Mouse (Mus musculus) frontal cortex, postnatal 14 days (tissue): ENCODE results near the gene Smc5.
A peak's percentile ranks its signal among the peaks of the same experiment; 100 is the strongest.

Source experiments
- DNase-seq, 2 experiments: peaks; one replicate each; pipeline ENCODE4 v3.0.0; 2022; ENCODE audit warnings: low spot score in 2 of 2

The Smc5 gene

DNA sequence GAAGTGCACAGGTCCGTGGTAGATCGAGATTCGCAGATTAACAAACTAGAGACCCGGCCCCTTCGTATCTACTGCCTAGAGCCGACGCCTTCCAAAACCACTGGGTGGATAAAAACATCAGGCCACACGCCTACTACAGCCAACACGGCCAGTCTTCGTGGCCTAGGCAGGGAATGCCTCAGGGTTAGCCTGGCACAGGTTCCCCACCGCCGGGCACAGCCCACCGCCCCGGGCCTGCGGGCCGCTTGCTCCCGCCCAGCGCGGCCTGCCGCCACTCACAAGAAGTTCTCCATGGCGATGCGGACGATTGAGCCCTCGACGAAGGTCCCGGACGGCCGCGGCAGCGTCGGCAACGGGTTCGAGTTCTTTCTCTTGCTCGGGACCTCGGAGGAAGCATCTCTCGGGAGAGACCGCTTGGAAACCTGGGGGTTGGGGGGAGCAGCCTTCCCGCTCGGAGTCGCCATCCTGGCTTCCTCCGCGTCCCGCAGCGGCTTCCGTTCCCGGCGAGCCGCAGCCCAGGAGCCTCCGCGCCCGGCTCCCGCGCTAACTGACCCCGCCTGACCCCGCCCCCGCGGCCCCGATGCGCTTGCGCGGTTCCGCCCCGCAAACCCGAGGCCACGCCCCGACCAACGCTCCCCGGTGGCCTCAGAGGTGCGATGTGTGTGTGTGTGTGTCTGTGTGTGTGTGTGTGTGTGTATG lies at the start of gene Smc5:
TSS of gene Smc5 (minus strand) at position 543 of the 699 bp plus-strand sequence.
- peak; percentile 69 to 81 for DNase-seq

- DNase-seq = no peak
These were observed 49.4 kb upstream of the Smc5 start for GRCm38 (mm10) chr19:23323107-23323506.

- DNase-seq = no peak
These were observed 44.3 kb upstream of the Smc5 start for GRCm38 (mm10) chr19:23317989-23318358.

DNA sequence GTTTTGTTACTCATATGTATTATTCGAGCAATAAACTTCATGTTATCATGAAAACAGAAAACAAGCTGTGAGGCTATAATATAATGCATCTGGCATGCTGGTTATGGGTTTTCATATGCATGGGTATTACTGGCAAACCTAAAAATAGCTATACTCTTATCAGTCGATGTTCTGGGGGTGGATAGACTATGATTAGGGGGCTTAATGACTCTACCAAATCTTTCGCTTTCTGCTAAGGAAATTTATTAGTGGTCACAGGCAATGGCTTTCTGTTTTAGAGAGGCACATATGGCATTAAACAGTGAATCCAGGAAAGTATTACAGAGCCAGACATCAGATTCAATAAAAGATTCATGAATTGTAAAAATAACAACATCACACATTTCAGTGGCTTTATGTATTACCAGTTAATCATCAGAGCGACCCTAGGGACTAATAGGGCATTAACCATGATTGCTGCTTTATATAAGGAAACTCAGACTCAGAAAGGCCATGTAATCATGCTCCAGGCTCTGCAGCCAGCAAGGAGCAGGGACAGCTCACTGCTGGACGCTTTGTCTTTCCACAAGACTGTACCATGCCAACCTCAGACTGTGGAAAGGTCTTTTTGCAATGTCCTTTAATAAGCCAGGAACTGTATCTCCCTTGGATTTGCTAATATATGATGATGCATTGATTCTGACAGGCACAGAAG lies 43.7 kb upstream of the Smc5 start:
- no peak for DNase-seq

DNA sequence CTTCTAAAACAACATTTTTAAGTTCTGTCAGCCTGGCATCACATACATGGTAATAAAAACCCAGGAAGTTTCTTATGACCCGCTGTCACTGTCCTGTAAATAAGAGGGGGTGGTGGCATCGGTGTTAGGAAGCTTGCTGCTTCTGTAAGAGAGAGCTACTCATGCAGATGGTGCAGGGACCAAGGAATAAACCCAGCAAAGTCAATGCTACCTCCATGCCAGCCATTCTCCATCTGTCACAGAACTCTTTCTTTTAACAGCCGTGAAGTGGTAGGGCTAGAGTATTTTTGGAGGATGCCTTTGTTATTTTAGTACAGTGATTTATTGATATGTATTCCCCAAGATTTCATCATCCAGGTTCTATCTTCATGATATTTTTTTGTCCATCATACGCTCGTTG lies 43.2 kb upstream of the Smc5 start:
- no peak for DNase-seq

DNA sequence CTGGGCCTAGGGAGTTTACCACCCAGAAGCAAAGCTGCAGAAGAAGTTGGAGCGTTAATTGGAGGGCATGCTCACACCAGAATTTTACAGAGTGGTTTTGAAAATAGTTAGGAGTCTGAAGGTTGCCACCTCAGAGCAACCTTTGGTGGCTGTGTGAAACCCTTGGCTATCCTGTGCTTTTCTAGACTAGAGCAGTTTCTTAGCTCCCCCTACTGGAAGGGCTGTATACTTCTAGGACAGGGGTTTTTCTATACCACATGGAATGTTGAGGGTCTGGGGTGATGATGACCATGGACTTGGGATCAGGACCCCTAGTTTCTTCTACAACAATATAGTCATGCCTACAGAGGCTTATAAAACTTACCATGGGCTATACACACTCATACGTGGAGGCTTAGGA lies 36.3 kb upstream of the Smc5 start:
- no peak for DNase-seq

DNA sequence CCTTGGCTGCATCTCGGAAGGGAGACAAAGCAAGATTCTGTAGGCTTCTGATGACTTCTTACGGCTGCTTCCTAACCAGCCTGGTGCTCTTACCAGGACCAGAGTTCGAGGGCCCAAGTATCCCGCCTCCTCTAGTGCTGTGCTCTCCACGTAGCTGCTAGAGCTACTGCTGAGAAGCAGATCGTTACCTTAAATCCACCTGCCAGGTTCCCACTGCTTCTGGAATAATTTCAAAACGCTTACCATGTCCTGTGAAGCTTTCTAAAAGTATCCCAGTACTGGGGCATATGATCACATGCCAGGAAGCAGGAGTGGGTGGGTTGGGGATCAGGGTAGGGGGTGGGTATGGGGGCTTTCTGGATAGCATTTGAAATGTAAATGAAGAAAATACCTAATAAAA lies 33.0 kb upstream of the Smc5 start:
- no peak for DNase-seq

DNA sequence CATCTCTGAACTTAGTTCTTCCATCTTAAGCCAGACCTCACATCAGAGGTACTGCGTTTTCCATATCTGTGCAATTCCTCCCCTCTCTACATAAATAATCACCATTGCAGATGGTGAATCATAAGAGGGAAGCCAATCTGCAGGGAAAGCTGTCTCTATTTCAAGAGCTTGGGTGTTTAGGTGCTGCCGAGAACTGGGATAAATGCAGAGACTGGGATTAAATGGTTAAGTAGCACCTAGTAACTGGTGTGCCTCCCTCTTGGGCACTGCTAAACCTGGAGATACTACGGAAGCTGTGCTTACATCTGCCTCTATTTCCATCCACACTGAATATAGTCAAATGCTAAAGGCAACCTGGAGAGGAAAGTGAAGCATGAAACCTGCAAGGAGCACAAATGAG lies 26.3 kb upstream of the Smc5 start:
- DNase-seq = peak in 1 of 2 experiments; percentile 10

DNA sequence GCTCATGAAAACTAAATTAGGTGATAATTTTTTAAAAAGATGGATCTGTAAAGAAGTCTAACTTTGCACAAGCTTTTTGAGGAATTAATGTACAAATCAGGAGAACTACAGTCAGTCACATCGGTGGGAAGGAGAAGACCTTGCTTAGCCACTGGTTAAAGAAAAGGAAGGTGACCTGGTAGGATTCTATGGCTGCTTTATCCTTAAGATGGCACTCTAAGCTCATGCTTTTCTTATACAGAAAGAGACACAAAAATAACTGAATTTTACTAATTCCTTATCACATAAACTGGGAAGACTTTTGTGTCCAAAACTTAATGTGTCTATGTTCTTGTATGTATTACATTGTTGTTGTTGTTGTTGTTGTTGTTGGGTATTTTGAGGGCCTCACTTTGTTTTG lies 25.2 kb upstream of the Smc5 start:
- DNase-seq = no peak

DNA sequence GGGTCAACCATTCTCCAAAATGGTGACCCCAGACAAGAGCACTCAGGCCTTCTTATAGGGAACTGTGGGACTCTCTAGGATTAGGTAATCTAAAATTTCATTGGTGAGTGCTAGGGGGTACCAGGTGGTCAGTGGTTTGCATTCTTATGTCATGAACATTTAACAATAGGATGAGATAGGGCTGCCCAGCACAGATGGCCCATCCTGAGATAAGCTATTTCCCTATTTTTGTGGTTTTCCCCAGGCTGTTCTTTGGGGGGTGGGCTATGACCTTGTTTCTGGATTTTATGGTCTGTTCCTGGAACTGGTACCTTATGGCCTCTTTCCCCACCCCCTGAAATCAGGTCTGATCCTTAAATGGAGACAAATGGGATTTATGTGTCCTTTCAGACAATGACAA lies 23.5 kb upstream of the Smc5 start:
- DNase-seq = no peak

DNA sequence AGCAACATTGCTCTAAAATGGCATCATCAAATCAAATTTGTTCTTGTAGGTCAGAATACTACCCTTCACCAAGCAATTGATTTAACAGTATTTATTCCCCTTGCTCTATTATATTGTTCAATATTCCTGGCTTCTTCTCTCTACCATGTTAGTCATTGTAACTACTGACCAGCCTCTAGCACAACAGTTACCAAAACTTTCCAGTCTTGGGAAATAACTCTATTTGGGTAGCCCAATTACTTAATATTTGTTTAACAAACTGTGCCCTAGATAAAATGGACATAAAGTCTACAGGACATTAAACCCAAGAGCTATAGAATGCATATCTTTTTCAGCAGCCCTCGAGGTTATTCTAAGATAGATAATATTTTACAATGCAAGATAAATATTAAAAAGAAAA lies 15.6 kb upstream of the Smc5 start:
- no peak for DNase-seq

DNA sequence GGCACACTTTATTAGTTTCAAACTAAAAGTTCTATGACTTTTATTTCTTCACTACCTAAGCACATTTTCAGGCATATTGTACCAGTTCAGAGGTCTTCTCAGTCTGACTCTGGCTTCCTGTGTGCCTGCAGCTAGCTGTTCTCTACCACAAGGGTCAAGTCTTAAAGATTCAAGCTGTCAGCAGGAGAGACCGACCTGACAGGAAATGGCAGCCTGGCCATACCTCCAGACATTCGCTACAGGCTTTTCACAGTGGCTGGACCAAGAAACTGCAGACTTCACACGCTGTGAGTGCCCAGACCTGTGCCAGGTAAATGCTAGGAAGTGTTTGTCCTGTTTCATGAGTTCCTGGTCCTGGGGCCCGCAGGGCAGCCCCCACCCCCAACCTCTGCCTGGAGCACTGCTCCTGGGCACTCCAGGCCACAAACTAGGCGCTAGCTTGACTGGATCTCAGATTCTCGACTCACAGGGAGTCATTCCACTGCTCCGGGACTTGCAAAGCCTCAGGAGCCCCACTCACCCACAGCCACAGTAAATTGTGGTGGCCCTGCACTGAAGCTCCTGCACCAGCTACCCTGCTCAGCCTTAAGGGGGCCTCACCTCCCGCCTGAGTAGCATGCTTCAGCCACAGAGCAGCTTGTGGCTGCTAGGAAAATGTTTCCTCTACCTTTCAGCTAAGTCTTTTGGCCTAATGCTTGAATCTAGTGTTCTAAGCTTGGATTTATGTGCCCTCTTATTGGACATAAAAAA lies 8.4 kb upstream of the Smc5 start:
- no peak for DNase-seq

- DNase-seq = no peak
These were observed 492 bp upstream of the Smc5 start for GRCm38 (mm10) chr19:23274054-23274724.

DNA sequence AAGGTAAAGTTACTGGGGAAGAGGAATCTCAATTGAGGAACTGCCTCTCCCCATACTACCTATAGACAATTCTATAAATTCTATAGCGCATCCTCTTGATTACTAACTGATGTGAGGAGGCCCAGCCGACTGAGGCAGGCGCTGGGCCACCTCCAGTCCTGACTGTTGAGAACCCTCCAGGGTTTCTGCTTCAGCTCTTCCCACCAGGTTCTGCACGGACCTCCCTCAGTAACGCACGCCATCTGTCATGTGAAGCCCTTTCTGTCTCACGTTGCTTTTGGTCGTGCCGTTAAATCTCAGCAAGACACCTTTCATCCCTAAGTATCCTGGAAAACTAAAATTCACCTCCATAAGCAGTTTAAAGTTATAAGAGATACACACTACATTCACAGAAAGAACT lies 16.9 kb downstream of the Smc5 start:
- DNase-seq = no peak

DNA sequence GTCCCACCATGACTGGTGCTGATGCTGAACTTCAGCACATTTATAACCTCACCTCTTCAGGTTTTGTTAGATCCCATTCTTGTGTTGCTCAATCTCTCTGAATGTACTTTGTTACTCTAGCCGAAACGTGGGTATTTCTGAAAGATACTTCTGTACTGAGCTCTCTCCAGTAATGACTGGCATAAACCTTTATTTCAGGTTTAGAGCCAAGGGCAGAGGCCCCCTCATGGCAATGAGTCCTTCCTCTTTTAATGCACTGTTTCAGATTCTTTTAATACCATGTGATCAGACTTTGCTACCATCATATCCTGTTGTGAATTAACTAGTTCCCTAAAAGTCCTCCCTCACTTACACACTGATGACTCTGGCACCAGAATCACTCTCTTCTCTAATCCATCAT lies 27.2 kb downstream of the Smc5 start:
- no peak for DNase-seq

GRCm38 (mm10) chr19:23225065-23225464 lies 48.6 kb downstream of the Smc5 start:
- no peak for DNase-seq

DNA sequence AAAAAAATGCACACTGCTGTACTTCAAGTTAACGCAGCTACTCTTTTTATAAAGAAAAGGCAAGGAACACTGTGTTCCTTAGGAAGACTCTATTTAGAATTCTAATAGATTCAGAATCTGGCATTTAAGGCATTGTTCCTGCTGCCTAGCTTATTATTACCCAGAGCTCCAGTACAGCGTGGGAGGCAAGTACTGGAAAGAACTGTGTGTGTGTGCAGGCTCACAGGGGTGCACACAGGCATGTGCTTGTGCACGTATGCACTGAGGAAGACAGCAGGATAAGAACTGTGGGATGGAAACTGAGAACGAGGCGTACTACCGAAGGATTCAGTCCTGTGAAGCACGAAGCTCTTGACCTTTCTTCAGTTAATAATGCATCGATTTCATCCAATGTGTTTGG lies 59.4 kb downstream of the Smc5 start:
- peak; percentile 41 to 66 for DNase-seq

- no peak for DNase-seq
These were observed 62.4 kb downstream of the Smc5 start for GRCm38 (mm10) chr19:23211325-23211724.

- DNase-seq = no peak
These were observed 70.1 kb downstream of the Smc5 start for GRCm38 (mm10) chr19:23203505-23204053.

DNA sequence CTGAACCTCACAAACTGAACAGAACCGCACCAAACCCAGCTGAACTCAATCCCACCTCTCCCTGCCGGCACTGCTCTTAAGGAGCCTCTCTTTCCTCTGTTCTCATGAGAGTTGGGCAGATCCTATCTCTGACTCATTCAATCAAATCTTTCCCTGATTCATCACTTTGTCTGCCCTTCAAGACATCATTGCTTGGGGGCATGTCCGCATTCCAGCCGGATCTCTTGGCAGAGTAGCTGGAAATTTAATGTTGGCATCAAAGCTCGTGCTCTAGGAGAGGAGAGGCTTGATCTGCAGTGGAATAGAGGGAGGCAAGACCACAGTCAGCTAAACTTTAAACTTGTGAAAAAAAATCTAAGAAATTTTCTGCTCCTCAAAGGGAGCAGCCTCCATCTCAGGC lies 71.6 kb downstream of the Smc5 start:
- no peak for DNase-seq

GRCm38 (mm10) chr19:23193076-23193475 lies 80.6 kb downstream of the Smc5 start:
- DNase-seq = no peak

- DNase-seq = no peak
These were observed 82.2 kb downstream of the Smc5 start for GRCm38 (mm10) chr19:23191486-23191885.
